Mouse (Mus musculus): ENCODE results near the gene Mecom. TPM values are rescaled to one million over a fixed set of nuclear protein-coding genes. Genes with fewer than 3 reads are reported as not detected.

Gene Mecom
- polyA plus RNA-seq, 1 experiment from 2014 or later: 77.5 TPM

DNA sequence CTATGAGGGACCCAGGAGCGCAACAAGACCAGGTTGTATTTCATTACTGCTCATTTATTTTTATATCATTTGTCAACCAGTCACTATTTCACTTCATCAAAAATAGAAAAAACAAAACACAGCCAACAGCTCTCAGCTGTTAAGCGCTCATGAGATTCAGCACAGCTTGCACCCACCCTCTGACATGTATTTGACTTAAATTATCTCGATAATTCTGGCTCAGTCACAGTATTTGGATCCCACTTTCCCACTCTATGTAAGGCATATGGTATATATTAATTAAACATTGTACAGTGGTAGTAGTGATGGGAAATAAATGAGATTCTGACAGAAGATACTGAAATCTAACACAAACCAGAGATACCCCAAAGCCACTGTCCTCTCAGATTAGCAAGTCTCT, 83.3 kb downstream of the Mecom start:
- Histone ChIP-seq H3K4me3 (ENCODE audit: low read depth, low read length) (no peak overlapping the region), H3K27ac (ENCODE audit: low read depth) (no peak overlapping the region), H3K9me3 (ENCODE audit: low read depth, low read length) (no peaks in the 10 kb centered on the region), H3K4me1 (ENCODE audit: insufficient read depth) (peaks cover 4% of the 10 kb centered on the region; the same call in 1 of the 2 replicates), H3K36me3 (ENCODE audit: insufficient read depth) (no peaks in the 10 kb centered on the region), H3K4me2 (no peak overlapping the region), H3K9ac (no peak overlapping the region), H3K27me3 (ENCODE audit: insufficient read depth, low read length) (no peaks in the 10 kb centered on the region)
- WGBS: 81% methylated on average over 3 of the region's 3 CpGs
- no peak for TF ChIP-seq CTCF (IDR thresholded peaks at IDR 0.05; ENCODE audit: low read depth)
- DNase-seq (no peak), ATAC-seq (ENCODE audit: insufficient read depth) (no peak)

DNA sequence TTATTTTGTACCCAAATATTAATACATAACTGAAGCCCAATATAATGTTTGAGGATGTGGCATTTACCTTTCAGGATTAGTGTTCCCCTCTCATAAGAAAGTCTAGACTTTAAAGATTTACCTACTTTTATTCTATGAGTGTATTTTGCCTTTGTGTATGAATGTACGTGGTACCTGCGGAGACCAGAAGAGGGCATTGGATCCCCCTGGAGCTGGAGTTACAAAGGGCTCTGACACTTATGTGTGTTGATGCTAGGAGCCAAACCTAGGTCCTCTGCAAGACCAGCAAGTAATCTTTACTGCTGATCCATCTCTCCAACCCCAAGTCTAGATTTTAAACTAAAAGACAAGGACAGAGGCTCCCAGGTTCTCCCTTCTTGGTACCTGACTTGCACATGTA, 86.0 kb downstream of the Mecom start:
- Histone ChIP-seq H3K4me1 (ENCODE audit: insufficient read depth) (0 out of 2 replicates have a peak, but pooled peaks cover 4% of the 10 kb centered on the region), H3K4me3 (ENCODE audit: low read depth, low read length) (no peak overlapping the region), H3K4me2 (no peak overlapping the region), H3K9me3 (ENCODE audit: low read depth, low read length) (no peaks in the 10 kb centered on the region), H3K27ac (ENCODE audit: low read depth) (no peak overlapping the region), H3K9ac (no peak overlapping the region), H3K27me3 (ENCODE audit: insufficient read depth, low read length) (no peaks in the 10 kb centered on the region), H3K36me3 (ENCODE audit: insufficient read depth) (no peaks in the 10 kb centered on the region)
- DNase-seq (no peak), ATAC-seq (ENCODE audit: insufficient read depth) (no peak)
- TF ChIP-seq CTCF (IDR thresholded peaks at IDR 0.05; ENCODE audit: low read depth): peak; percentile 41
- 90% methylated on average over 2 of the region's 2 CpGs for whole genome bisulfite sequencing

GRCm38 (mm10) chr3:30460890-30461578, 86.8 kb downstream of the Mecom start:
- 0 out of 2 replicates have a peak, but pooled peaks cover 4% of the 10 kb centered on the region for H3K4me1 ChIP-seq (ENCODE audit: insufficient read depth)
- peak; percentile 89 for ATAC-seq (ENCODE audit: insufficient read depth)
- H3K9ac ChIP-seq: no peak overlapping the region
- H3K4me3 ChIP-seq (ENCODE audit: low read depth, low read length): no peak overlapping the region
- H3K27me3 ChIP-seq (ENCODE audit: insufficient read depth, low read length): no peaks in the 10 kb centered on the region
- H3K9me3 ChIP-seq (ENCODE audit: low read depth, low read length): no peaks in the 10 kb centered on the region
- H3K4me2 ChIP-seq: peak overlapping the region; percentile 20; the same call in 1 of the 2 replicates
- WGBS: 68% methylated on average over 9 of the region's 9 CpGs
- no peaks in the 10 kb centered on the region for H3K36me3 ChIP-seq (ENCODE audit: insufficient read depth)
- peak; percentile 93 for DNase-seq
- TF ChIP-seq CTCF (IDR thresholded peaks at IDR 0.05; ENCODE audit: low read depth): no peak
- H3K27ac ChIP-seq (ENCODE audit: low read depth): peak overlapping the region; percentile 50; the same call in 1 of the 2 replicates

DNA sequence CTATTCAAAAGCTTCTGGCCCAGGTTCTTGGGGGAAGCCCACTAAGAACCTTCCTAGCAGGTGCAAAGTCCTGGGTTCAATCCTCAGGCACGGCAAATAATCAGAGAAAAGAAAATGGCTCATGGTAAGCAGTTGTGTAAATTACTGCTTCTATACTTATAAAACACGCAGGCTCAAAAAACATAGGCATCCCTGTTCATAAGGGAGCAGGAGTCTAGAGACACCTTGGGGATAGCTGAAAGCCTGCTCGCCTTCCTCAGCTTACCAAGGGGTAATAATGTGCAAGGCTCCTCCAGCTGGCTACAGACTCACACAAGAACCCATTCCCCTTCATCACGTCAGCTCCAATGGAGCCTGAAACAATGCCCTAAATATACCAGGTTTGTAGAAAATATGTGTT, 88.2 kb downstream of the Mecom start:
- H3K9ac ChIP-seq: no peak overlapping the region
- no peaks in the 10 kb centered on the region for H3K9me3 ChIP-seq (ENCODE audit: low read depth, low read length)
- no peaks in the 10 kb centered on the region for H3K36me3 ChIP-seq (ENCODE audit: insufficient read depth)
- 86% methylated on average over 4 of the region's 4 CpGs for WGBS
- no peaks in the 10 kb centered on the region for H3K27me3 ChIP-seq (ENCODE audit: insufficient read depth, low read length)
- no peak overlapping the region for H3K4me3 ChIP-seq (ENCODE audit: low read depth, low read length)
- DNase-seq (no peak), ATAC-seq (ENCODE audit: insufficient read depth) (no peak)
- H3K27ac ChIP-seq (ENCODE audit: low read depth): no peak overlapping the region
- no peak for TF ChIP-seq CTCF (IDR thresholded peaks at IDR 0.05; ENCODE audit: low read depth)
- H3K4me2 ChIP-seq: no peak overlapping the region
- H3K4me1 ChIP-seq (ENCODE audit: insufficient read depth): 0 out of 2 replicates have a peak, but pooled peaks cover 4% of the 10 kb centered on the region

DNA sequence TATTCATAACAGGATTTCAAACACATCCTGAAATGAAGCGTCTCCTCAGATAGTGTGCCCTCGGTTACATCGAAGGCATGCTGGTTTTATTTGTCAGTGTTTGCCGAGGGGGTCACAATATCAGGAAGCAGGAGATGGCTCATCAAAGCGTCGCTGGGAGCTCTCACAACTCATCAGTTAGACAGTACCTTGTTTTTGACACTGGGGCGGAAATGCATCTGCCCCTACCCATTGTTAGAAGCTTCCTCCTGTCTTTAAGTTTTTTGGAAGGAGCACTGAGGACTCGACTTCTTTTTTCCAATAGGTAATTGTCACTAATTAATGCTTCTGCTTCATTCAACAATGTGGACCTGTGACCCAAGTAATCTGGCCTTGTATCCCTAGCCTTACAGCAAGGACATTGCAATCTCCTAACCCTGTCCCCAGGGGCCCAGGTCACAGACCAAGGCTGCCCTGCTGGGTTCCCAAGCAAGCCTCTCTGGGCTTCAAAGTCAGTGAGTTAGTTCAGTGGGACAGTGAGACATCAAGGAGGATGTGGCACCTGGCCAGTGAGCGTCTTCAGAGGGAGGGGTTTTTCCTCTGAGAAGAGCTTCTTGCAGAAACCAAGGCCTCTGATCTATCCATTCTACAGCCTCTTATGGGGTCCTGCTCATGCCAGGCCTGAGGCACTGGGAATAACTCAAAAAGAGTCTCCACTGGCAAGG, 89.7 kb downstream of the Mecom start:
- peak; percentile 44 for DNase-seq
- H3K4me3 ChIP-seq (ENCODE audit: low read depth, low read length): no peak overlapping the region
- no peaks in the 10 kb centered on the region for H3K36me3 ChIP-seq (ENCODE audit: insufficient read depth)
- TF ChIP-seq CTCF (IDR thresholded peaks at IDR 0.05; ENCODE audit: low read depth): no peak
- no peak overlapping the region for H3K4me2 ChIP-seq
- H3K9me3 ChIP-seq (ENCODE audit: low read depth, low read length): no peaks in the 10 kb centered on the region
- H3K9ac ChIP-seq: no peak overlapping the region
- no peaks in the 10 kb centered on the region for H3K27me3 ChIP-seq (ENCODE audit: insufficient read depth, low read length)
- no peak for ATAC-seq (ENCODE audit: insufficient read depth)
- 0 out of 2 replicates have a peak overlapping the region, but pooled peaks have one; percentile 1 for H3K27ac ChIP-seq (ENCODE audit: low read depth)
- WGBS: 41% methylated on average over 9 of the region's 9 CpGs
- 0 out of 2 replicates have a peak, but pooled peaks cover 4% of the 10 kb centered on the region for H3K4me1 ChIP-seq (ENCODE audit: insufficient read depth)

DNA sequence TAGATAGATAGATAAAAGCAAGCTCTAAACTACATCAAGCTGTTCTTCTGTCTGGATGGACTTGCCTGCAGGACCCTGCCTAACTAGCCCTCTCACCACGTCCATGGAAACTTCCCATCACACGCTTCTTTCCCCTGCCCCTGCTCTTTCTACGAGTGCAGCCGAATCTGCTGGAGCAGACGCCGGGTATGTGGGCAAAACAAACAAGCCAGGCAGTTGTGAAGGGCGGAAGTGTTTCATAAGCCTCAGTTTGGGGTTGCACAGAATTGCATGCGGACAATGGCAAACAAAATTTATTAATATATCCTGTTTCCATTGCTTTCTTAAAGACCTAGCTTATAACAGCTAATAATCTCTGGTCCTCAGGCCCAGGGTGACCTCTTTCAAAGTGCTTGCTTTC, 91.9 kb downstream of the Mecom start:
- no peak overlapping the region for H3K4me3 ChIP-seq (ENCODE audit: low read depth, low read length)
- H3K9ac ChIP-seq: no peak overlapping the region
- H3K4me2 ChIP-seq: no peak overlapping the region
- H3K27ac ChIP-seq (ENCODE audit: low read depth): 0 out of 2 replicates have a peak overlapping the region, but pooled peaks have one; percentile 4
- no peaks in the 10 kb centered on the region for H3K27me3 ChIP-seq (ENCODE audit: insufficient read depth, low read length)
- 39% methylated on average over 8 of the region's 8 CpGs for WGBS
- DNase-seq: peak; percentile 48
- no peak for ATAC-seq (ENCODE audit: insufficient read depth)
- no peaks in the 10 kb centered on the region for H3K36me3 ChIP-seq (ENCODE audit: insufficient read depth)
- H3K4me1 ChIP-seq (ENCODE audit: insufficient read depth): no peaks in the 10 kb centered on the region
- no peaks in the 10 kb centered on the region for H3K9me3 ChIP-seq (ENCODE audit: low read depth, low read length)
- TF ChIP-seq CTCF (IDR thresholded peaks at IDR 0.05; ENCODE audit: low read depth): no peak
